Mouse (Mus musculus) liver, embryonic 15.5 days (tissue): ENCODE data around the gene Rhbdf1. TPM values are rescaled to one million over a fixed set of nuclear protein-coding genes. Genes with fewer than 3 reads are reported as not detected.

Experiments
- ATAC-seq: fragments of 200-750 bp; cut with Nextera tagmentation; 2 replicates; pipeline ENCODE4 v1.8.0; 2017; ENCODE audit warnings: moderate number of reproducible peaks, mild to moderate bottlenecking, moderate library complexity; ENCODE audit not compliant: insufficient read depth
- H3K27ac ChIP-seq: fragments of 300-500 bp; sonication (generic); replicated peaks from 2 replicates; pipeline ENCODE4 v1.5.1; 2015; ENCODE audit warnings: mild to moderate bottlenecking, inconsistent platforms
- H3K27me3 ChIP-seq: fragments of 300-500 bp; sonication (generic); 2 replicates; pipeline ENCODE4 v1.6.1; 2015; ENCODE audit warnings: mild to moderate bottlenecking, inconsistent platforms
- H3K36me3 ChIP-seq: fragments of 300-500 bp; sonication (generic); replicated peaks from 2 replicates; pipeline ENCODE4 v1.6.1; 2015; ENCODE audit warnings: moderate library complexity, mild to moderate bottlenecking, inconsistent platforms
- H3K4me1 ChIP-seq: fragments of 300-500 bp; sonication (generic); replicated peaks from 2 replicates; pipeline ENCODE4 v1.6.1; 2015; ENCODE audit warnings: inconsistent platforms
- H3K4me2 ChIP-seq: fragments of 300-500 bp; sonication (generic); 2 replicates; pipeline ENCODE4 v1.6.1; 2015; ENCODE audit warnings: moderate library complexity, mild to moderate bottlenecking, inconsistent platforms
- H3K4me3 ChIP-seq: fragments of 300-500 bp; sonication (generic); replicated peaks from 2 replicates; pipeline ENCODE4 v1.5.1; 2015; ENCODE audit warnings: mild to moderate bottlenecking, inconsistent platforms
- H3K9ac ChIP-seq: fragments of 300-500 bp; sonication (generic); 2 replicates; pipeline ENCODE4 v1.6.1; 2015; ENCODE audit warnings: moderate library complexity, mild to moderate bottlenecking, inconsistent platforms
- H3K9me3 ChIP-seq: fragments of 300-500 bp; sonication (generic); replicated peaks from 2 replicates; pipeline ENCODE4 v1.6.1; 2016; ENCODE audit warnings: inconsistent platforms
- WGBS: fragments of 180-500 bp; shearing (Covaris S2); methylation state at CpG from one replicate; pipeline ENCODE4 v1.1.7; 2015; ENCODE audit warnings: mixed read lengths; ENCODE audit not compliant: insufficient replicate concordance; 5-methylcytosine and 5-hydroxymethylcytosine counted together
- polyA plus RNA-seq: library from polyadenylated mRNA; unstranded; fragments of >200 nt; fragmentation: Nextera tagmentation; extraction: Ambion mirVana; gene quantifications from 2 replicates; pipeline ENCODE4 v1.2.1, GENCODE M21; 2015

The Rhbdf1 gene
- polyA plus RNA-seq, 1 experiment from 2014 or later, result 5.1 TPM

- peak; percentile 100 for ATAC-seq
- H3K9ac ChIP-seq, result peak overlapping the region; percentile 66
- H3K27ac ChIP-seq, result peak overlapping the region; percentile 99
- H3K4me1 ChIP-seq, result peaks cover 85% of the 10 kb centered on the region
- H3K27me3 ChIP-seq, result no peaks in the 10 kb centered on the region
- peak overlapping the region; percentile 56 for H3K4me2 ChIP-seq
- WGBS, result 23% methylated on average over 1 of the region's 1 CpGs
- H3K4me3 ChIP-seq, result peak overlapping the region; percentile 15
- no peaks in the 10 kb centered on the region for H3K9me3 ChIP-seq
- peaks cover 58% of the 10 kb centered on the region for H3K36me3 ChIP-seq
These were observed 34.0 kb upstream of the Rhbdf1 start for GRCm38 (mm10) chr11:32256146-32256545.

GRCm38 (mm10) chr11:32253121-32253520 lies 31.0 kb upstream of the Rhbdf1 start:
- H3K9ac ChIP-seq, result no peak overlapping the region
- 100% methylated on average over 1 of the region's 1 CpGs for WGBS
- H3K27me3 ChIP-seq, result no peaks in the 10 kb centered on the region
- H3K4me2 ChIP-seq, result no peak overlapping the region
- ATAC-seq, result no peak
- peaks cover 57% of the 10 kb centered on the region for H3K36me3 ChIP-seq
- H3K27ac ChIP-seq, result peak overlapping the region; percentile 99
- no peaks in the 10 kb centered on the region for H3K9me3 ChIP-seq
- peaks cover 92% of the 10 kb centered on the region for H3K4me1 ChIP-seq
- no peak overlapping the region for H3K4me3 ChIP-seq

- Histone ChIP-seq H3K4me2 (peak overlapping the region; percentile 42), H3K4me1 (peaks cover 96% of the 10 kb centered on the region), H3K9me3 (no peaks in the 10 kb centered on the region), H3K36me3 (peaks cover 75% of the 10 kb centered on the region), H3K9ac (peak overlapping the region; percentile 62), H3K27me3 (no peaks in the 10 kb centered on the region), H3K27ac (peak overlapping the region; percentile 99), H3K4me3 (0 out of 2 replicates have a peak overlapping the region, but pooled peaks have one; percentile 4)
- 50% methylated on average over 8 of the region's 8 CpGs for WGBS
- peak; percentile 99 for ATAC-seq
These were observed 29.0 kb upstream of the Rhbdf1 start for GRCm38 (mm10) chr11:32250880-32251763.

DNA sequence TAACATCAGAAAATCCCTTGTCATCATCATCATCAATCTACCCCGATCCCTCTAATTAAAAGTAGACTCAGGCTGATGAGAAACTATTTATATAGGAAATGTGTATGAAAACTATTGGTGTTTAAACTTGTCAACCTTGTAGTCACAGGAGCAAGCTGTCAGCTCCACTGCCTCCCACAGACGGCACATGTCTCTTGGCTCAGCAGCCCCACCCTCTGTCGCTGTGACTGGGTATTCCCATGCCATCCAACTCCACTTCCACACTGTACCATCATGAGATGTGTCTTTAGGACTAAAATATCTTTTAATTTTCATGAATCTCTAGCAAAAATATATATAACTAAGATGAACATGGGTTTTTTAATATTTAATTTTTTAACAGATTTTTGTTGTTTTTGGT lies 26.2 kb upstream of the Rhbdf1 start:
- Histone ChIP-seq H3K4me2 (no peak overlapping the region), H3K27ac (peak overlapping the region; percentile 99), H3K4me1 (peaks cover 94% of the 10 kb centered on the region), H3K9me3 (no peaks in the 10 kb centered on the region), H3K4me3 (no peak overlapping the region), H3K27me3 (no peaks in the 10 kb centered on the region), H3K36me3 (peaks cover 79% of the 10 kb centered on the region), H3K9ac (peak overlapping the region; percentile 64; the same call in 1 of the 2 replicates)
- 64% methylated on average over 3 of the region's 3 CpGs for WGBS
- no peak for ATAC-seq

GRCm38 (mm10) chr11:32247068-32247467 lies 25.0 kb upstream of the Rhbdf1 start:
- ATAC-seq, result no peak
- Histone ChIP-seq H3K4me3 (0 out of 2 replicates have a peak overlapping the region, but pooled peaks have one; percentile 2), H3K9me3 (no peaks in the 10 kb centered on the region), H3K27ac (peak overlapping the region; percentile 99), H3K4me2 (peak overlapping the region; percentile 37), H3K4me1 (peaks cover 94% of the 10 kb centered on the region), H3K36me3 (peaks cover 74% of the 10 kb centered on the region), H3K9ac (peak overlapping the region; percentile 64), H3K27me3 (no peaks in the 10 kb centered on the region)

DNA sequence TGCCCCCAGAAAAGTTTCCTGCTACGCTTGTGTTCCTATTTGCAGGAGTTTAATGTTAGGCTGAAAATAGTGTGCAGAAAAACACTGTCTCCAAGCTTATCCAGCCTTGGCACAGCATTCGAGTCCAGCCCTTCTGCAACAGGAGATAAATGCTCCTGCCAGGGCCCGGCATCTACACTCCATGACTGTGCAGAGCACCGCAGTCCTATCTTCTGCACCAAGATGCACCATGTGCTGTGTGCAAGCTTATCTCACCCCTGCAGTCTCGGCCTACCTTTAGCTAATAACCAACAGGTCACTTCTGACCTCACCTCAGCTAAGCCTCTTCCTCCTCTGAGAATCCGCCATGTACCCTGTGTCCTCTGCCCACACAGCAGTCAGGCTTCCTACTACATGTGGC lies 23.5 kb upstream of the Rhbdf1 start:
- H3K4me1 ChIP-seq, result peaks cover 97% of the 10 kb centered on the region
- ATAC-seq, result peak; percentile 96
- 28% methylated on average over 6 of the region's 6 CpGs for WGBS
- peak overlapping the region; percentile 99 for H3K27ac ChIP-seq
- no peaks in the 10 kb centered on the region for H3K9me3 ChIP-seq
- peak overlapping the region; percentile 56 for H3K4me2 ChIP-seq
- H3K4me3 ChIP-seq, result peak overlapping the region; percentile 10; the same call in 1 of the 2 replicates
- no peaks in the 10 kb centered on the region for H3K27me3 ChIP-seq
- peak overlapping the region; percentile 68 for H3K9ac ChIP-seq
- H3K36me3 ChIP-seq, result peaks cover 78% of the 10 kb centered on the region

DNA sequence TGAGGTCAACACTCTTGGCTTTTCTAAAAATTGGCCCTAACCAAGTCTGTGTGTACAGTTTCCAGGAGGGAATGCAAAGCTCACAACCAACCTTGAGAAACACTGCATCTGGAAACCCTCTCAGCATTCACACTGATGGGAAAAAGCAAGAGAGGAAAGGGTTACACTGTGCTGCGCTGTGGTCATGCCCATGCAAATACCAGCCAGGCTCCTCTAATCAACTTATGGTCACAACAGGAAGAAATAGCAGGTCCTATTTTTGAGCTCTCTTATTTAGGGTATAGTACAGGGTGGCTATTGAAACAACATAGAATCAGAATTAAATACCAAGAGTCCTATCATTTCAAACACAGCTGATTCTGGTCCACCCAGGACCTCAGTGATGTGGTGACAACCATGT lies 22.5 kb upstream of the Rhbdf1 start:
- Histone ChIP-seq H3K4me1 (peaks cover 97% of the 10 kb centered on the region), H3K9ac (peak overlapping the region; percentile 68), H3K36me3 (peaks cover 79% of the 10 kb centered on the region), H3K4me3 (peak overlapping the region; percentile 10; the same call in 1 of the 2 replicates), H3K27ac (peak overlapping the region; percentile 99), H3K4me2 (peak overlapping the region; percentile 56), H3K9me3 (no peaks in the 10 kb centered on the region), H3K27me3 (no peaks in the 10 kb centered on the region)
- 64% methylated on average over 1 of the region's 1 CpGs for WGBS
- ATAC-seq, result no peak

DNA sequence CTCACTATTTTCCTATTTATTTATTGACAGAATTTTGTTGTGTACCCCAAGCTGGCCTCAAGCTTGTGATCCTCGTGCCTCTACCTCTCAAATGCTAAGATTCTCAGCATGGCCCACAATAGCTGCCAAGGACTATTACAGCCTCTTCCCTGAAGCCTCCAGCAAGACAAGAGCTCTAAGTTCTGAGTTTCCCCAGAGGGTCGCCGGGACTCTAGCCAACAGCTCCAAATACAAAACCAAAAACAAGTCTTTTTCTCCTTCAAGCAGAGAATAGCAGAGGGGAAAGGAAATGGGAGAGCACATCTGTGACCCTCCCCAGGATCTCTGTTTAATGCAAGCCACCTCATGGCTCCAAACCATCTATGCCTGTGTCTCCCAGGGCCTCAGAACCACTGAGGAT lies 22.0 kb upstream of the Rhbdf1 start:
- Histone ChIP-seq H3K4me1 (peaks cover 96% of the 10 kb centered on the region), H3K27ac (peak overlapping the region; percentile 99), H3K4me2 (peak overlapping the region; percentile 56), H3K9ac (peak overlapping the region; percentile 68), H3K27me3 (no peaks in the 10 kb centered on the region), H3K36me3 (peaks cover 79% of the 10 kb centered on the region), H3K9me3 (no peaks in the 10 kb centered on the region), H3K4me3 (no peak overlapping the region)
- ATAC-seq, result no peak
- WGBS, result 68% methylated on average over 3 of the region's 3 CpGs

DNA sequence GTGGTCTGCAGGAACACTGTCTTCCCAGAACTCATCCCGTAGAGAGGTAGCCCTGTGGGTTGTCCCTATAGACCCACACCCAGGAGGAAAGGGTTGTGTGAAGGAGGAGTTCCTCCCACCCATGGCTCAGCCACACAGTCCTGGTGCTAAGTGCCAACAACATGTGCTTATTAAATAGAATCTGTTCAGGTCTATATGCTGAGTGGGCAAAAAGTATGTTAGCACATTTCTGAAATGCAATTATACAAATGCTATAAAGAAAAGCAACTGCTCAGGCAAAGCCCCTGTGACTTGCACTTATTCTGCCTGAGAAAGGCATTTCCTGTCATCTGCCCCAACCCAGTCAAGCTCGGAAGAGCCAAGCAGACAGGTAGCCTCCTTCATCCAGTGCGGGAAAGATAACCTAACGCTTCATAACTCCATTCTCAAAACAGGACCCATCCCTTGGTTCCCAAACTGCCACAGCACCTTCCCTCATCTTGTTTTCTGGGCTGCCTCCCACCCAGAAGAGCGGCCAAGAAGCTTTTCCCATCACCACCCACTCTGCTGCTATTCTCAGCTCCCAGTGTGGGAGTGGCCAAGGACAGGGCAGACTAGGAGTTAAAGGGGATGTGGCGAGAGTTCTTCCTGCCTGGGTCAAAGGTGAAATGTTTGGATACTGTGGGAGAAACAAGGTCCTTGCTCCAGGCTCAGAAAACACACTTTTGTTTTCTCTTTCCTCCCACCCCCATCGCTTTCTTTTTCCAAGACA lies 21.3 kb upstream of the Rhbdf1 start:
- ATAC-seq, result no peak
- Histone ChIP-seq H3K27me3 (no peaks in the 10 kb centered on the region), H3K4me1 (peaks cover 94% of the 10 kb centered on the region), H3K9ac (peak overlapping the region; percentile 68), H3K4me2 (peak overlapping the region; percentile 14), H3K4me3 (no peak overlapping the region), H3K27ac (peak overlapping the region; percentile 99), H3K36me3 (peaks cover 80% of the 10 kb centered on the region), H3K9me3 (no peaks in the 10 kb centered on the region)
- WGBS, result 73% methylated on average over 7 of the region's 7 CpGs

GRCm38 (mm10) chr11:32242209-32242608 lies 20.1 kb upstream of the Rhbdf1 start:
- Histone ChIP-seq H3K4me1 (peaks cover 95% of the 10 kb centered on the region), H3K4me3 (no peak overlapping the region), H3K27me3 (no peaks in the 10 kb centered on the region), H3K9me3 (no peaks in the 10 kb centered on the region), H3K36me3 (peaks cover 83% of the 10 kb centered on the region), H3K4me2 (peak overlapping the region; percentile 12), H3K9ac (peak overlapping the region; percentile 68), H3K27ac (peak overlapping the region; percentile 99)
- 77% methylated on average over 3 of the region's 3 CpGs for WGBS
- peak; percentile 7; the same call in 1 of the 2 replicates for ATAC-seq

DNA sequence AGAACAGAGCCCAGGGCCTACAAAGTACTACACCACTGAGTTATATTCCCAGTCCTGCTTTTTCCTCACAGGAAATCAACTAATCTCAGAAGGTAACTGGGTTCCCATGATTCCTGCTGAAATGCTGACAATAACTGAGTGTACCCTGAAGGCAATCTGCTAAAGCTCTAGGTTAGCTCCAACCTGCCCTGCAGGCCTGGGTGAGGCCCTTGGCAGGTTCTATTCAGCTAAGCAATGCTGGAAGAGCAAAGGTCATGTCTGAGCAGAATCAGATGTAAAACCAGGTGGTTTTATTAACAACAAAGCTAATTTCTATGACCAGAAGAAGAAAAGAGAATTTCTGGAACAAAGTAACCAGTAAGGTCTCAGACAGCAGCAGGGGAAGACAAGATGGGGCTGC lies 19.3 kb upstream of the Rhbdf1 start:
- H3K27me3 ChIP-seq, result no peaks in the 10 kb centered on the region
- H3K36me3 ChIP-seq, result peaks cover 84% of the 10 kb centered on the region
- no peak for ATAC-seq
- no peak overlapping the region for H3K4me3 ChIP-seq
- H3K4me1 ChIP-seq, result peaks cover 95% of the 10 kb centered on the region
- H3K9me3 ChIP-seq, result no peaks in the 10 kb centered on the region
- H3K9ac ChIP-seq, result peak overlapping the region; percentile 68
- H3K4me2 ChIP-seq, result no peak overlapping the region
- H3K27ac ChIP-seq, result peak overlapping the region; percentile 99
